Mouse (Mus musculus) liver, adult 2 months (tissue): ENCODE results near the gene Olfr1434. TPM values are rescaled to one million over a fixed set of nuclear protein-coding genes. Genes with fewer than 3 reads are reported as not detected.

Source experiments
- DNase-seq: peaks from one replicate; pipeline ENCODE4 v3.0.0-alpha.2; 2011; ENCODE audit warnings: low read depth, low spot score; ENCODE audit errors: extremely low read depth
- H3K27ac ChIP-seq: fragments of 200-500 bp; replicated peaks from 2 replicates; pipeline ENCODE4 v1.5.1; 2012; ENCODE audit warnings: low read depth, mild to moderate bottlenecking, control low read depth, inconsistent platforms, low read length; ENCODE audit not compliant: insufficient read depth
- H3K27me3 ChIP-seq: fragments of 200-500 bp; 2 replicates; pipeline ENCODE4 v1.6.1; 2012; ENCODE audit warnings: mild to moderate bottlenecking, moderate library complexity, low read length, inconsistent platforms; ENCODE audit not compliant: control insufficient read depth, insufficient read depth
- H3K36me3 ChIP-seq: fragments of 200-500 bp; 2 replicates; pipeline ENCODE4 v1.6.1; 2012; ENCODE audit warnings: low read length, inconsistent platforms; ENCODE audit not compliant: control insufficient read depth, insufficient read depth
- H3K4me1 ChIP-seq: fragments of 200-500 bp; 2 replicates; pipeline ENCODE4 v1.6.1; 2011; ENCODE audit warnings: low read length; ENCODE audit not compliant: control insufficient read depth, insufficient read depth
- H3K4me3 ChIP-seq: fragments of 200-500 bp; 2 replicates; pipeline ENCODE4 v1.5.1; 2011; ENCODE audit warnings: low read depth, mild to moderate bottlenecking, control low read depth, low read length, moderate library complexity; ENCODE audit not compliant: insufficient read depth
- H3K79me2 ChIP-seq: fragments of 200-500 bp; 2 replicates; pipeline ENCODE4 v1.6.1; 2012; ENCODE audit warnings: inconsistent platforms, mild to moderate bottlenecking, low read length, moderate library complexity; ENCODE audit not compliant: control insufficient read depth, insufficient read depth
- H3K9ac ChIP-seq: fragments of 200-500 bp; 2 replicates; pipeline ENCODE4 v1.6.1; 2012; ENCODE audit warnings: low read depth, mild to moderate bottlenecking, control low read depth, inconsistent platforms, low read length
- CTCF ChIP-seq: fragments of 200-500 bp; IDR thresholded peaks from 2 replicates; pipeline ENCODE4 v1.5.1; 2011; ENCODE audit warnings: low read depth, low read length, control low read depth
- POLR2A ChIP-seq: fragments of 200-500 bp; IDR thresholded peaks from 2 replicates; pipeline ENCODE4 v1.6.1; 2011; ENCODE audit warnings: low read length, control low read depth; ENCODE audit not compliant: insufficient read depth; ENCODE audit errors: extremely low read depth
- WGBS: fragments of 180-500 bp; shearing (Covaris S2); methylation state at CpG from one replicate; pipeline ENCODE4 v1.1.7; 2018; 5-methylcytosine and 5-hydroxymethylcytosine counted together
- polyA plus RNA-seq: library from polyadenylated mRNA; depleted of rRNA; stranded (reverse); fragments of >200 nt; gene quantifications from 2 replicates; pipeline ENCODE4 v1.2.3, GENCODE M21; 2012; rRNA removed
- total RNA-seq: library from RNA; depleted of rRNA; stranded (reverse); fragments of >200 nt; gene quantifications from 2 replicates; pipeline ENCODE4 v1.2.3, GENCODE M21; 2014; rRNA removed

The Olfr1434 gene
- total and polyA plus RNA-seq, 2 experiments, result not detected

DNA sequence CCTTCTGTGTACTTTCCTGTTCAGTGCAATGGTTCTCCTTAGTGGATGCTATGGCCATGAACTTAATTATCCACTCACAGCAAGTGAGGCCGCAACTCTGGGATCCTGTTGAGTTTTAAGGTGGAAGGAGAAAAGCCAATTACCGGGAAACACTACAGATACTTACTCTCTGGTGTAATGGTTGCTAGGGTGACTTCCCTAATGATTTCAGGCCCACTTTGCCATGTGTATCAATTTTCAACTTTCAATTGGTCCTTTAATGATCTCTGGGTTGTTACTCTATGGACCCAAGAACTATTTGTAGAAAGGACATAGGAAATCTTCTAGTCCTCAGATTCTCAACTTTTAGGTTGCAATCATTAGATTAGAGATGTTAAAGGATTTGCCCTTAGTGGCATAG, 45.3 kb downstream of the Olfr1434 start, which contains the start of gene Olfr1437:
Olfr1437 (minus strand) TSS at position 101 of the 400 bp plus-strand sequence.
- TF ChIP-seq POLR2A (no peak), CTCF (no peak)
- H3K4me1 ChIP-seq, result no peaks in the 10 kb centered on the region
- no peak within 1 kb of the TSS for H3K4me3 ChIP-seq
- H3K36me3 ChIP-seq, result no peaks in the 10 kb centered on the region
- WGBS, result 83% methylated on average over 2 of the region's 2 CpGs
- DNase-seq, result no peak
- no peaks in the 10 kb centered on the region for H3K79me2 ChIP-seq
- H3K27me3 ChIP-seq, result no peaks in the 10 kb centered on the region
- H3K27ac ChIP-seq, result no peak within 1 kb of the TSS
- no peak within 1 kb of the TSS for H3K9ac ChIP-seq

Other genes starting within 250 kb of the Olfr1434 start
- not detected in 2 replicates for gene Olfr1423, start 238.5 kb upstream of the Olfr1434 start, total RNA-seq
- not detected in 2 replicates for gene Olfr1423, start 238.5 kb upstream of the Olfr1434 start, polyA plus RNA-seq
- not detected in 2 replicates for gene Olfr1424, start 217.2 kb upstream of the Olfr1434 start, total RNA-seq
- gene Olfr1424, start 217.2 kb upstream of the Olfr1434 start, polyA plus RNA-seq, result not detected in 2 replicates
- not detected in 2 replicates for gene Olfr1425, start 202.1 kb upstream of the Olfr1434 start, total RNA-seq
- not detected in 2 replicates for gene Olfr1425, start 202.1 kb upstream of the Olfr1434 start, polyA plus RNA-seq
- not detected in 2 replicates for gene Olfr1426, start 187.8 kb upstream of the Olfr1434 start, total RNA-seq
- gene Olfr1426, start 187.8 kb upstream of the Olfr1434 start, polyA plus RNA-seq, result not detected in 2 replicates
- not detected in 2 replicates for gene Olfr1427, start 176.5 kb upstream of the Olfr1434 start, total RNA-seq
- not detected in 2 replicates for gene Olfr1427, start 176.5 kb upstream of the Olfr1434 start, polyA plus RNA-seq
- gene Olfr1428, start 164.0 kb upstream of the Olfr1434 start, total RNA-seq, result not detected in 2 replicates
- not detected in 2 replicates for gene Olfr1428, start 164.0 kb upstream of the Olfr1434 start, polyA plus RNA-seq
- not detected in 2 replicates for gene Olfr76, start 156.7 kb upstream of the Olfr1434 start, total RNA-seq
- gene Olfr76, start 156.7 kb upstream of the Olfr1434 start, polyA plus RNA-seq, result not detected in 2 replicates
- gene Olfr1555-ps1, start 109.7 kb upstream of the Olfr1434 start, total RNA-seq, result not detected in 2 replicates
- gene Olfr1555-ps1, start 109.7 kb upstream of the Olfr1434 start, polyA plus RNA-seq, result not detected in 2 replicates
- gene Olfr1431, start 79.2 kb upstream of the Olfr1434 start, total RNA-seq, result not detected in 2 replicates
- gene Olfr1431, start 79.2 kb upstream of the Olfr1434 start, polyA plus RNA-seq, result not detected in 2 replicates
- not detected in 2 replicates for gene Olfr1432, start 47.3 kb upstream of the Olfr1434 start, total RNA-seq
- not detected in 2 replicates for gene Olfr1432, start 47.3 kb upstream of the Olfr1434 start, polyA plus RNA-seq
- not detected in 2 replicates for gene Olfr262, start 38.2 kb upstream of the Olfr1434 start, total RNA-seq
- gene Olfr262, start 38.2 kb upstream of the Olfr1434 start, polyA plus RNA-seq, result not detected in 2 replicates
- not detected in 2 replicates for gene Olfr235, start 18.8 kb upstream of the Olfr1434 start, total RNA-seq
- not detected in 2 replicates for gene Olfr235, start 18.8 kb upstream of the Olfr1434 start, polyA plus RNA-seq
- gene Olfr1436, start 19.3 kb downstream of the Olfr1434 start, total RNA-seq, result not detected in 2 replicates
- not detected in 2 replicates for gene Olfr1436, start 19.3 kb downstream of the Olfr1434 start, polyA plus RNA-seq
- gene Olfr1437, start 45.2 kb downstream of the Olfr1434 start, total RNA-seq, result not detected in 2 replicates
- gene Olfr1437, start 45.2 kb downstream of the Olfr1434 start, polyA plus RNA-seq, result not detected in 2 replicates
- not detected in 2 replicates for gene Olfr1438-ps1, start 56.1 kb downstream of the Olfr1434 start, total RNA-seq
- gene Olfr1438-ps1, start 56.1 kb downstream of the Olfr1434 start, polyA plus RNA-seq, result not detected in 2 replicates
- not detected in 2 replicates for gene Olfr1440, start 107.4 kb downstream of the Olfr1434 start, total RNA-seq
- not detected in 2 replicates for gene Olfr1440, start 107.4 kb downstream of the Olfr1434 start, polyA plus RNA-seq
- not detected in 2 replicates for gene Olfr1441, start 137.6 kb downstream of the Olfr1434 start, total RNA-seq
- gene Olfr1441, start 137.6 kb downstream of the Olfr1434 start, polyA plus RNA-seq, result not detected in 2 replicates
- not detected in 2 replicates for gene Pfpl, start 148.1 kb downstream of the Olfr1434 start, total RNA-seq
- not detected in 2 replicates for gene Pfpl, start 148.1 kb downstream of the Olfr1434 start, polyA plus RNA-seq
- gene Mpeg1, start 180.9 kb downstream of the Olfr1434 start, total RNA-seq, result 27.1 and 30.9 TPM in 2 replicates
- gene Mpeg1, start 180.9 kb downstream of the Olfr1434 start, polyA plus RNA-seq, result 6.1 and 7.4 TPM in 2 replicates
- 1.8 and 3.8 TPM in 2 replicates for gene Dtx4, start 221.6 kb downstream of the Olfr1434 start, total RNA-seq
- gene Dtx4, start 221.6 kb downstream of the Olfr1434 start, polyA plus RNA-seq, result 6.5 and 7.2 TPM in 2 replicates